Mouse (Mus musculus): ENCODE results near the gene Ppp1cb.

Ppp1cb gene

DNA sequence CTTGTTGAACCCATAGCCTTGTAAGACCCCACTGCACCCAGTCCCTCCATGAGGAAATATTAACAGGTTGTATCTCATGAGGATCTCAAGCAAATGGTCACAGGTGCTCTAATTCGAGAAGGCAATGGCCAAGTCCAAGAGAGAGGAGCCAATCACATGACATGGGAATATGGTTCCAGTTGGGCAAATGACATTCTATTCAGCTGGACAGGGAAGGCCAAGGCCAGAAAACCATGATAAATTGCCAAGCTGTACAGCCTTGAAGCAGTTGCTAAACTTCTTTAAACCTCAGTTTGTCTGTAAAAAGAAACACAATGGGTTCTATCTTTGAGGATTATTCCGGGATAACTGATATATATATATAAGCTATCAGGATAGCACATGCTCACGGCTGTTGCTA lies 14.7 kb upstream of the Ppp1cb start:
- DNase-seq (ENCODE audit: low read depth): no peak

DNA sequence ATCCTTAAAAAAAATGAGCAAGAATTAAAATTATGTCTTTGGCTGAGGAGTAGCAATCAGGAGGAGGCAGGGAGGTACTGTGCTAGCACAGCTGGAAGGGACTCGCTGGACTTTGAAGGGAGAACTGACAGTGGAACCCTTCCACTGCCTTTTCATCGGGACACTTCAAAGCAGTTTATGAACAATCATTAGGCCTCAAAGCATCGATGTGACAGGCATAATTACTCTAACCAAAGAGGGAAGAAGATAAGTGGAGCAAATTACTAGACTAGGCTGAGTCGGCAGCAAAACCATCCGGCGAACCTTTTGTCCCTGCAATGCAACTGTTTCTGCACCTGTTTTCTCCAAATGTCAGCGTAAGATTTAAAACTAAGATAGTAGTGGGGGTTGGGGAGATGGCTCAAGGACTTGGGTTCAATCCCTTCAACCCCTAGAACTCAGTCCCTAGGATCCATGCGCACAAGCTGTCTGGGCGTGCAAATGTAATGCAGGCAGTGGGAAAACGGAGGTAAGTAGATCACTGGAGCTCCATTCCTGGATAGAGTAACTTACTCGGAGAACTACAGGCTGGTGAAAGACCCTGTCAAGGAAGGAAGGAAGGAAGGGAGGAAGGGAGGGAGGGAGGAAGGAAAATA lies 13.2 kb upstream of the Ppp1cb start:
- no peak for DNase-seq (ENCODE audit: low read depth)

DNA sequence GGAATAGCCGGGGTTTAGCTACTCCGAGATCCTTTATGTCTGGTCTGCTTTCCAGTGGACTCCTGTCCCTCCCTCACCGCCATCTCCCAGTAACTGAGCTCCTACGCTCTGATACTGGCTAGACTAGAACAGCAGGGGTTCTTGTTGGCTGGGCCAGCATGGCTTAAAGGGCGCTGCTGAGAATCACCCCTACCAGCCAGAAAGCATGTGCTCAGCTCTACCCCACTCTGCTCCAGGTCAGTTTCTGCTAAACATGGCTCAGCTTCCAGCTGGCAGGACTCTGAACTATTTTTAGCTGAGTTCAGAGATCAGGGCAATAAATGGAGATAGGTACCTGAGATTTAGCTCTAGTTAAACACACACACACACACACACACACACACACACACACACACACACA lies 12.2 kb upstream of the Ppp1cb start:
- DNase-seq (ENCODE audit: low read depth): no peak

DNA sequence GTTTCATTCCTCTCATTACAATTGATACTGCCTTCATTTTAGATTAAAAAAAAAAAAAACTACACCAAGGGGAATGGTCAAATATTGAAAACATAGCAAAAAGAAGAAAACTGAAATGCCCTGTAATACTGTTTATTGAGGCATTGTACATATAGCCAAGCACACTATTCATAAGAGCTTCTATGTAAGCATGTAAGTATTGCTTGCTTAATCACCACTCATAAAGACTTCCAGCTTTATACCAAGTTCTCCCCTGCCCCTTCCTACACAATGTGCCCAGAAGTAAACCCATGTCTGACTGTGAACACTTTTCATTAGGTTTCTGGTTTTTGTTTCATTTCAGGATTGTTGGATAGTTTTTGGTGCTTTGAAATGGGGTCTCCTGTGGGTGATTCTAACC lies 11.8 kb upstream of the Ppp1cb start:
- no peak for DNase-seq (ENCODE audit: low read depth)

DNA sequence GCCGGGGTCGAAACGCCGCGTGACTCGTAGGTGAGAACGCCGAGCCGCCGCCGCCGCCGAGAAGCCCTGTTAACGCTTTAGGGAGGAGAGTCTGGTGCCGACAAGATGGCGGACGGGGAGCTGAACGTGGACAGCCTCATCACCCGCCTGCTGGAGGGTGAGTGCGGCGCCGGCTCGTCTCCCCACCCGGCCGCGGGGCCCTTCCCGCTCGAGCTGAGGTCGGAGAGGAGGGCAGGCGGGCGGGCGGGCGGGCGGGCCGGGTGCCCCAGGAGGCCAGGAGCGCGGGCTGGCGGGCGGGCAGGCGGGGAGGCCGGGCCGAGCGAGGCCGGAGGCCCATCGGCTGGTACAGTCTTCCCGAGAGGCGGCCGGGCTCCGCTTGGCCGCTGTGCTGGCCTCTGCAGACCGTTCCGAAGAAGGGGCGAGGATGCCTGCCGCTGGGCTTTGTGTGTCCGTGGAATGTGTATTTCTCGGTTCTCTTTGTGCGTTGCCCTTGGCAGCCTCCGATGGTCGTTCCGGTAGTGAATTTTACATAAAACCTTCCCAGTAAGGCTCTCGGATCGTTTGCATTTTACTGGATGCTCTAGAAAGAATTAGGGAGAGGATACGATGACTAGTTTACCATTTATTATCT lies 723 bp downstream of the Ppp1cb start:
- no peak for DNase-seq (ENCODE audit: low read depth)

DNA sequence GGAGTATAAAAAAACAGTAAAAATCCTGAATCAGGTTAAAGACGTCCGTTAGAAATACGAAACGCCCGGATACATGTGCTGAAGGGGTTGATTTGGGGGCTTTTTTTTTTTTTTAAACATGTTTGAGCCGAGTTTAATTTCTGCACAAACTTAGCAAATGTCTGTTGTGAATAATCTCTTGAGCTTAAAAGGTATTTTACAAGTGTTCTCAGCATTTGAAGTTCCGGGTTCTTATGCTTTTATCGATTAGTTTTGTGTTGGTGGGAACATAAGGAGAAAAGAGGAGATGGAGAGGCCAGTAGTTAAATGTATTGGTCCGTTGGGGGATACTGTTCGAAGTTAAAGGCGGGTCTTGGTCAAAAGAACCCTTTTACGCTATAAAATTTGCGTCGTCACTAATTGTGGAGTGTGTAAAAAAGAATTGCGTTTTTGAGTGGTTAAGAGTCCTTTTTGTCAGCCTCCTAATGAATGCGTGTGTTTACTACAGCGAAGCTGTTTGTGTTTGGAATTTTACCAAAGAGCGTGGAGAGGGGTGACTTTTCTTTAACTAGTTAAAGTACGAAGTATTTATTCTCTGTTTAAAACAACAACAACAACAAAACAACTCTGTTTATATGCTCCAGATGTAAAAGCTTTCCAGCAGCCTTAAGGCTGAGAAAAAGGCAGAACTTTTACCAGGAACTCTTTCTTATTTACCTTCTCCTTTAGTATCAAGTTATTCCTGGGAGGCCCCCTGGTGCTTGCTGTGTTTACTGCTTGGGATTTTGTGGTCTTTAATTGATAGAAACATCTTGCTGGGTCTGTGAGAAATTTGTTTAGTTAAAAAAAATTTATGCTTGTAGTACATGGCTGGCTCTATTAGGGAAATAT lies 1.5 kb downstream of the Ppp1cb start:
- peak; percentile 60 for DNase-seq (ENCODE audit: low read depth)

DNA sequence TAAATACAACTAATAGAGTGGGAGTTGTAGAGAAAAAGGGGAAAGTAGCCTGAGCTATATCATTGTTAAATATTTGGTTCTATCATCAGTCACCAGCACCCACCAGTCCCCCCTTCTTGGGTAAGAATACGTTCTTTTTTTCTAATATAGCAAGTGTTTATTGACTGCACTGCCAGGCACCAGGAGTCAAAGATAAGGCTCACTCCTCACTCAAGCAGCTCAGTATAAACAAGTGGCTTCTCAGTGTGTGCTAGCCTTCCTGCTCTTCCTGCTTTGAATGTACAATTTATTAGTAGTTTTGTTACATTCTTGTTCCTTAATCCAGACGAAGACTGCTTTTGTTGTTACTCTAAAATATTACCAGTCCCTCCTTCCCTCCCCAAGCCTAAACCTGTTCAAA lies 2.3 kb downstream of the Ppp1cb start:
- DNase-seq (ENCODE audit: low read depth): no peak

DNA sequence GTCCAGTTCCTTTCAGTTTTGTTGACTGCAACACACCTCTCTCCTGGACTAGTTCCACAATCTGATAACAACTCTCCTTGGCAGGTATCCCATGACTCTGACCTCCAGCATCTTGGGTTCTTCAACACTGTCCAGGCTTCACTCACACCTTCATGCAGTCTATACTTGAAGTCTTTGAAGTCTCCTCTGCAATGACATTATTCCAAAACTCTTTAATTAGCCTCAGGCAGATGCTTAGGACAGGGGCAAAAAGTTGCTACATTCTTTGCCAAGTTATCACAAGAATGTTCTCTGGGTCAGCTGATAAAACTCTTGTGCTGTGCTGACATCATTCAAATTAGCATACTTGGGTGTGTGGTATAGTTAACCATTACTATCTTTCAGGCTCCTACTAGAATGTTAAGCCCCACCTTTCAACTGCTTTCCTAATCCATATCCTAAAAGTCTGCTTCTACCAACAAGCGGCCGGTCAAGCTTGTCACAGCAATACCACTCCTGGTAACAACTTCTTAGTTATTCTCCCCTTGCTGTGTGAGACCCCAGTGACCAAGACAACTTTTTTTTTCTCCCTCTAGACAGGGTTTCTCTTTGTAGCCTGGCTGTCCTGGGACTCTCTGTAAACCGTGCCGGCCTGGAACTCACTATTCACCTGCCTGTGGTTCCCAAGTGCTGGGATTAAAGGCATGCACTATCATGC lies 13.8 kb downstream of the Ppp1cb start:
- DNase-seq (ENCODE audit: low read depth): no peak

DNA sequence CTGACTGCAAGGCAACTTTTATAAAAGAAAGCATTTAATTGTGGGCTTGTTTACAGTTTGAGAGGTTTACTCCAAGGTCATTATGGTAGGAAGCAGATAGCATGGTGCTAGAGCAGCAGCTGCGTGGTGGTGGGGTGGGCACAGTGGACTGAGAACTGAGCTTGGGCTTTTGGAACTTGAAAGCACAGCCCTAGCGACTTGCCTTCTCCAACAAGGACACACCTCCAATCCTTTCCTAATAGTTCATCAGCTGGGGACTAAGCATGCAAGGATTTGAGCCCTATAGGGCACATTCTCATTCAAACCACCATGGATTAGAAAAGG lies 14.3 kb downstream of the Ppp1cb start:
- DNase-seq (ENCODE audit: low read depth): no peak

DNA sequence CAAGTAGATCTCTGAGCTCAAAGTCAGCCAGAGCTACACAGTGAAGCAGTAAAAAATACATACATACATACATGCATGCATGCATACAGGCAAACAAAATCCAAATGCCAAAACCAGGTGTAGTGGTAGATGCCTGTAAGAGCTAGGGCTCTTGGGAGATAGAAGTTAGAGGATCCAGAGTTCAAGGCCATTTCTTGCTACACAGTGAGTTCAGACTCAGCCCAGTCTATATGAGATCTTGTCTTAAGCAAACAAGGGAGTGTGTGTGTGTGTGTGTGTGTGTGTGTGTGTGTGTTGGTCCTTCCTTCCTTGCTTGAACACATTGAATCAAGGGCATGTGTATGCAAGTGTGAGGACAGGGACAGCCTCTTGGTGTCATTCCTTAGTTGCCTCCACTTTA lies 17.9 kb downstream of the Ppp1cb start:
- DNase-seq (ENCODE audit: low read depth): no peak

DNA sequence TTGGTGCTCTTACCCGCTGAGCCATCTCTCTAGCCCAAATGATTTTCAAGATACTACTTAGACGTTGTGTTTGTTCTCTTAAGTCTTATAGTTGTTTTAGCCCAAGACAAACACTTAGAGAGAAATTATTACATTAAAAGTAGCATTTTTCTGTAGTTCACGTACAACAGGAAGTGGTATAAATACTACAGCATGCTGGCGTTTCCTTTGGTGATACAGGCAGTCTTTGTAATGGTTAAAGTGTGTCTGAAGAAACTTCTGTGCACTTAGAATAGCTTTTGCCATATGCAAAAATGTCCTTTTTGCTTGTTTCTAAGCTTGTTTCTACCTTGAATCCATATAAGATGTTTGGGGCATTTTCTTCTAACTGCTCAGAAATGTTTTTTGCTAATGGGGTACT lies 20.3 kb downstream of the Ppp1cb start:
- no peak for DNase-seq (ENCODE audit: low read depth)

DNA sequence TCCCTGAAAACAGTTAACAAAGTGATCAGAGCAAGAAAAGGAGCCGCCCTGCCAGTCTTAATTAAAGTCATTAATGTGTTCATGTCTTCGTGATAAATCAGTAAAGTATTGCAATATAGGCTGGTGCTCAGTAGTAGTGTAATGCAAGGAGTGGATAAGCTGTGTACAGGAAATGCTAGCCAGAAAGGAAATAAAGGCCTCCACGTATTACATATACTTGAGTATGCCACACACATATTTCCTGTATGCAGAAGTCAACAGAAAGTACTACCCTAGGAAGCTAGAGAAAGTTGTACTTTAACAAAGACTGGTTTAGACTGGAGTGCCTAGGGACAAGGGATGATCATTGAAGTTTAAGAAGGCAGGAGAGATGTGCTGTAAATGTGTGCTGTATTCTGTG lies 26.8 kb downstream of the Ppp1cb start:
- DNase-seq (ENCODE audit: low read depth): no peak

DNA sequence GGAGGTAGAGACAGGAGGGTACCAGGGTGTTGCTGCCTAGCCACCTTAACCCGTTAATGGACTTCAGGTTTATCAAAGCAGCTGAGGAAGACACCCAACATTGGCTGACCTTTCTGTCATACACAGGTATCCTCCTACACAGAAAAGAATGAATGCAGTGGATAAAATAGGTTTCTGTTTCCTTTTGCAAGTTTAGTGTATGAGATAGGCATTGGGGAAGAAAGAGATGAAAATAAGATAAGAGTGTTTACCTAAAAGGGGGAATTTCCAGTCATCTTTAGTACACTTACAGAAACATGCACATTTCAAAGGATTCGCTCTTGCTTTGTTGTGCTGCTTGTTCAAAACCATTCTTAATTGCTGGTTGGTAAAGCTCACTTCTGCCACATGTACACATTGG lies 29.4 kb downstream of the Ppp1cb start:
- DNase-seq (ENCODE audit: low read depth): peak; percentile 55

DNA sequence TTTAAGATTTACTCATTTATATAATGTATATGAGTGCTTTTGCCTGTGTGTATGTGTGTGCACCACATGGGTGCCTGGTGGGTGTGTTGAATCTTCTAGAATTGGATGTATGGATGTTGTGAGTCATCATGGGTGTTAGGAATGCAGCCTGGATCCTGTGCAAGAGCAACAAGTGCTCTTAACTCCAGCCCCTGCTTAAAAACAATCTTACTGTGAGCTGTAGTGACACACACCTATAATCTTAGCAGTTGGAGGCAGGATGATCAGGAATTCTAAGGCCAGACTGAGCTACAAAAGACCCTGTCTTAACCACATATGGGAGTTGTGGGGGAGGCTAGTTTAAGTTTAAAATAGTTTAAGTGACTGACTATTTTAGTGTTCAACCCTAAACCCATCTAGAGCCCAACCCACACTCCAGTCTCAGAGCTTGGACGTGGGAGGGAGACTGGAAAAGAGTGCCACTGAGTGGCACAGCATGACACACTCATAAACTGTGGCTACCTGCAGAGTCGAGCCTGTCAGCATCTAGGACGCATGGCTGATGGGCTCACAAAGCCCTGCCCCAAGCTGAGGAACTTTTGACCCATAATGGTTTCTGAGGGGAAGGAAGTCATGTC lies 35.5 kb downstream of the Ppp1cb start:
- no peak for DNase-seq (ENCODE audit: low read depth)

DNA sequence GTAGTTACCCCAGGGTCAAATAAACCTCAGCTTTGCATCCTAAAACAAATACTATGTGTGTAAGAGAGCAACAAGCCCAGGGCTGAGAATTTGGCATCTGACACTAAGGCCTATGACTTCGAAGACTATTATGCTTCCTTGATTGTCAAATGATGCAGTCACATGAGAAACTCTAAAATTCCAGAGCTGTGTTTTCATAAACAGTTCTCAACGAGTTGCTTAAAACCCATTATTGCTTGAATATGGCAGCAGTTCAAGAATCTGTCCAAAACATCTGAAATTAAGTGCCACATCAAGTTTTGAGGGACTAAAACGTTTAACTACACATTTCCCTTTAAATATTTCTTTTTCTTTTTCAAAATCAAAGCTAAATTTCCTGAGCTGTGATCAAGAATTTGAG lies 50.1 kb downstream of the Ppp1cb start:
- no peak for DNase-seq (ENCODE audit: low read depth)

DNA sequence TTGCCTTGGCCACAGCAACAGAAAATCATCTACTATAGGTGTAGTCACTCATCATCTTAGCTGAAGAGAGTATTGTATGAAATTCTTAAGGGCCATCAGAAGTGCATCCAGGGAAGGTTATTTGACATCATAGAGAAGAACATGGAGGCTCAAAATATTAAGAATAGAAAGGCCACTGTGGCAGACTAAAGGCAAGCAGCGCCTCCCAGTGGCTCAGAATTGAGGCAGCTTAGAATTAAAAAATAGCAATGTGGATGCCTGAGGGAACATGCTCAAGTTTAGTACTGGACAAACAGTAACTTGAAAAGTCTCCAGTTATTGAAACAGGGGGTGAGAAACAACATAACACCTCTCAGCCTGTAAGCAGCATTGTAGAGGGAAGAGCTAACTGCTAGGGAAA lies 61.7 kb downstream of the Ppp1cb start:
- peak; percentile 39 for DNase-seq (ENCODE audit: low read depth)

DNA sequence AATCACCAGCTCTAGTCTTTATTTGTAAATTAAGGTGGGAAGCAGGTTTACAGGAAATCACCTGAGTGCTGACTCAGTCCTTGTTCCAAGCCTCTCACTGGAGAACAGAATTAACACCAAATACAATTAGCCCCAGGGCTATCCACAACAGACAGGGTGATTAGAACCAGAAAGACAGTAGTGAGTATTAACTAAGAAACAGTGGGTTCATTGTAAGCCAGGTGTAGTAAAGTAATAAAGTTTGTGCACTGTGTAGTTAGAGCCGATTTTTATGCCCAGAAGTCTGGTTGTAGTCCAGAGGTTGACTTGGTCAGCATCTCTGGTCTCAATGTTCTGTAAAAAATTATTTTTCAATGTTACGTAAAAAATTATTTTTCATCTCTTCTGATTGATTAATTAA lies 90.8 kb downstream of the Ppp1cb start:
- DNase-seq (ENCODE audit: low read depth): no peak

DNA sequence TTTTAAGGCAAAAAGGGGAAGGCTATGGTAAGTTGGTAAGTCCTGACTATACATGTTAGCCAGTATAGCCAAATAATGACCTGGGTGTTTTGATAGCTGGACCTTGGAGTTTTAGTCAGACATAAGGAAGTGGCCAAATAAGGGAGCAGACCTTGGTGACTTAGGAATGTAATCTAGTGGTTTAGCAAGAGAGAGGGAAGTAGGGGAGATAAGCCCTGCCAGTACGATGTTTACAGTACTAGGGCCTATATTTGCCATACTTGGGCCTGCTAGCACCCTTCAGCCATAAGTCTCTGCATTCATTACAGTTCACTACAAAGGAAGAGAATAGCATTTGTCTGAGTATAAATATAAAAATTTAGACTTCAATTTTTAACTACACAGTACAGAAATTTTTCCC lies 106.1 kb downstream of the Ppp1cb start:
- DNase-seq (ENCODE audit: low read depth): no peak
